Mouse (Mus musculus) thymus, adult 2 months (tissue): ENCODE data around the gene Gm128.

Experiments
- CTCF ChIP-seq: fragments of 200-500 bp; IDR thresholded peaks from 2 replicates; pipeline ENCODE4 v1.5.1; 2012; ENCODE audit warnings: mild to moderate bottlenecking, control low read depth, low read length, moderate library complexity, borderline replicate concordance; ENCODE audit not compliant: control insufficient read depth, poor library complexity, insufficient read depth; ENCODE audit errors: extremely low read depth
- POLR2A ChIP-seq: fragments of 200-500 bp; IDR thresholded peaks from 2 replicates; pipeline ENCODE4 v1.6.1; 2012; ENCODE audit warnings: mild to moderate bottlenecking, low read length, control low read depth, moderate library complexity; ENCODE audit not compliant: control insufficient read depth, poor library complexity, insufficient read depth; ENCODE audit errors: extremely low read depth

DNA sequence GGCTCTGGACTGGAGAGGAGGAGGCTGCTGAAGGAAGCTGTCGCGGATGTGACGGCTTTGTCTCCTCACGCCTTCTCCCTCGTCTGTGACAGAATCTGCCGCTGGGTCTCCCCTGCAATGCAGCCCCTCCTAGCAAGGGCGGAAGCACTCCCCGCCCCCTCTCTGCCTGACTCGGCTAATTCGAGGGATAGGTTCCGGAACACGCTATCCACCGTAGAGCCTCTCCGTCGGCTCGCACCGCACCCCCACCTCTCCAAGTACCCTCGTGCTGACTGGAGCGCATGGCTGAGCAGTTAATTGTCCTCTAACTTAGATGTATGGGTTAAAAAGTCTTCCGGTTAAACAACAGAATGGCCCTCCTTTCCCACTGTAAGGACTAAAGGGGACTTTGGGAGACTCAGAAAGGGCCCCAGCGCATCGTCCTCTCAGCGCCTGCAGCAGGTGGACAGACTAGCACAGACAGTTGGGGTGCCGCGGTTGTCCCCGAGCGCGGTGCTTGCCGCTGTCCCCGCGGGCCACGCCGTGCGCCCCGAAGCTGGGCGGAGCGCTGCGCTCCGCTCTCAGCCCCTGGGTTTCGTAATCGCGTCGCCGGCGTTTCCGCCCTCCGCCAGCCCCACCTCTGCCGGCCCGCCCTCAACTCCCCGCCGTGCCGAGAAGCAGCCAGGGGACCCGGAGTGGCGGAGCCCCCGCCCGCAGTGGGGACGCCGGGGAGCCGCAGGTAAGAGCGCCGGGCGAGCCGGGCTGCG, 13.1 kb downstream of the Gm128 start, which contains the start of gene Cdc42se1:
- TF ChIP-seq POLR2A (peak; percentile 95; the same call in 1 of the 2 replicates), CTCF (peak; percentile 48; the same call in 1 of the 2 replicates)
